Mouse (Mus musculus) heart, embryonic 14.5 days (tissue): ENCODE results near the gene Fam219a. TPM values are rescaled to one million over a fixed set of nuclear protein-coding genes. Genes with fewer than 3 reads are reported as not detected.

Experiments
- ATAC-seq: fragments of 200-750 bp; cut with Nextera tagmentation; 2 replicates; pipeline ENCODE4 v1.8.0; 2017; ENCODE audit warnings: low read depth, moderate TSS enrichment; ENCODE audit not compliant: insufficient number of reproducible peaks, insufficient read depth, low FRiP score
- H3K27ac ChIP-seq, 2 experiments: fragments of 200-500 bp in 1 of 2; fragments of 300-500 bp in 1 of 2; sonication (generic) in 1 of 2; replicated peaks in 1 of 2; 2 replicates each; pipeline ENCODE4 v1.5.1; 2012 to 2014; ENCODE audit warnings: low read depth in 2 of 2, low read length in 2 of 2, control low read depth in 1 of 2, mild to moderate bottlenecking in 1 of 2, mixed read lengths in 1 of 2; ENCODE audit not compliant: control insufficient read depth in 1 of 2, insufficient read depth in 1 of 2
- H3K27me3 ChIP-seq: fragments of 300-500 bp; sonication (generic); 2 replicates; pipeline ENCODE4 v1.6.1; 2014; ENCODE audit warnings: mild to moderate bottlenecking, low read length, control low read depth; ENCODE audit not compliant: control insufficient read depth, insufficient read depth
- H3K36me3 ChIP-seq: fragments of 300-500 bp; sonication (generic); 2 replicates; pipeline ENCODE4 v1.6.1; 2014; ENCODE audit warnings: mild to moderate bottlenecking, control low read depth, low read length, mixed read lengths; ENCODE audit not compliant: control insufficient read depth, insufficient read depth
- H3K4me1 ChIP-seq, 2 experiments: fragments of 200-500 bp in 1 of 2; fragments of 300-500 bp in 1 of 2; sonication (generic) in 1 of 2; 2 replicates each; pipeline ENCODE4 v1.6.1; 2012 to 2014; ENCODE audit warnings: low read length in 2 of 2, control low read depth in 1 of 2, mixed read lengths in 1 of 2; ENCODE audit not compliant: control insufficient read depth in 2 of 2, insufficient read depth in 2 of 2
- H3K4me2 ChIP-seq: fragments of 300-500 bp; sonication (generic); 2 replicates; pipeline ENCODE4 v1.6.1; 2014; ENCODE audit warnings: mild to moderate bottlenecking, low read length
- H3K4me3 ChIP-seq, 2 experiments: fragments of 200-500 bp in 1 of 2; fragments of 300-500 bp in 1 of 2; sonication (generic) in 1 of 2; 2 replicates each; pipeline ENCODE4 v1.5.1; 2012 to 2014; ENCODE audit warnings: low read length in 2 of 2, mild to moderate bottlenecking in 2 of 2, control low read depth in 1 of 2, low read depth in 1 of 2, moderate library complexity in 1 of 2; ENCODE audit not compliant: control insufficient read depth in 1 of 2, insufficient read depth in 1 of 2
- H3K9ac ChIP-seq: fragments of 300-500 bp; sonication (generic); 2 replicates; pipeline ENCODE4 v1.6.1; 2014; ENCODE audit warnings: mild to moderate bottlenecking, low read length
- H3K9me3 ChIP-seq: fragments of 300-500 bp; sonication (generic); 2 replicates; pipeline ENCODE4 v1.6.1; 2016; ENCODE audit warnings: low read length, control low read depth; ENCODE audit not compliant: control insufficient read depth
- WGBS: fragments of 180-500 bp; shearing (Covaris S2); extraction: QIAGEN DNeasy Blood & Tissue Kit; methylation state at CpG from one replicate; pipeline ENCODE4 v1.1.7; 2014; 5-methylcytosine and 5-hydroxymethylcytosine counted together
- polyA plus RNA-seq: library from polyadenylated mRNA; unstranded; fragments of >200 nt; fragmentation: Nextera tagmentation; extraction: Ambion mirVana; gene quantifications from 2 replicates; pipeline ENCODE4 v1.2.1, GENCODE M21; 2014

Gene Fam219a
- polyA plus RNA-seq, 1 experiment from 2014 or later = 2.9 TPM

- WGBS = 52% methylated on average over 11 of the region's 11 CpGs
- H3K9ac ChIP-seq = no peak overlapping the region
Observed at GRCm38 (mm10) chr4:41505131-41505551, 64.2 kb downstream of the Fam219a start.

DNA sequence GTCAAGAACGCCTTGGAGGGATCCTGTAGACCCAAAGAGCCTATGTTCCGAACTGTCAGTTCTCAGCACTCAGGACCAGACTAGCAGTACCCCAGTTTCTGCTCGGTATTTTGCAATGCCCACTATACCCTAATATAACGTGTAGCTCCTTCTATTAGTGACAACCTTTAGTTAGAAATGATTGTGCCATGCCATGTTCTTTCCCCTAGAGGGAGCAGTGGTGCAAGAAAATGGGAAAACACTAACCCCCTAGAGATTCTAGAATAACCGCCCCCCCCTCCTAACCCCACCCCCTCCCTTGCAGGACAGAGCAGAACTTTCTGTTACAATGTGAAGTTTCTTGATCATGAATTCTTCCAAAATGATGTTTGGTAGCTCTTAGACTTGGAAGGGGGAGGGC is 65.0 kb downstream of the Fam219a start:
- WGBS = 77% methylated on average over 5 of the region's 5 CpGs
- H3K4me1 ChIP-seq = peaks cover 13 to 18% of the 10 kb centered on the region in 2 experiments
- H3K27me3 ChIP-seq = peaks cover 43% of the 10 kb centered on the region
- no peak overlapping the region for H3K9ac ChIP-seq
- no peak overlapping the region for H3K27ac ChIP-seq
- no peak overlapping the region for H3K4me3 ChIP-seq
- ATAC-seq = no peak
- H3K9me3 ChIP-seq = no peaks in the 10 kb centered on the region
- H3K4me2 ChIP-seq = no peak overlapping the region
- H3K36me3 ChIP-seq = no peaks in the 10 kb centered on the region

More at GRCm38 (mm10) chr4:41505131-41505551, 64.2 kb downstream of the Fam219a start:
- no peaks in the 10 kb centered on the region for H3K36me3 ChIP-seq
- H3K4me1 ChIP-seq = peaks cover 13 to 18% of the 10 kb centered on the region in 2 experiments
- no peak overlapping the region for H3K4me2 ChIP-seq
- H3K27me3 ChIP-seq = peaks cover 43% of the 10 kb centered on the region
- H3K9me3 ChIP-seq = no peaks in the 10 kb centered on the region
- H3K4me3 ChIP-seq = no peak overlapping the region
- no peak for ATAC-seq
- H3K27ac ChIP-seq = no peak overlapping the region

- no peaks in the 10 kb centered on the region for H3K36me3 ChIP-seq
- H3K27ac ChIP-seq = 0 out of 4 replicates have a peak within 1 kb of the TSS, but pooled peaks of 1 of the 2 experiments have one; percentile 11
- H3K9me3 ChIP-seq = no peaks in the 10 kb centered on the region
- H3K4me3 ChIP-seq = peak within 1 kb of the TSS; percentile 46 to 50
- WGBS = 3% methylated on average over 18 of the region's 18 CpGs
- peaks cover 50% of the 10 kb centered on the region for H3K27me3 ChIP-seq
- H3K9ac ChIP-seq = peak within 1 kb of the TSS; percentile 68
- ATAC-seq = peak; percentile 92
- H3K4me2 ChIP-seq = peak within 1 kb of the TSS; percentile 82
- peaks cover 25 to 28% of the 10 kb centered on the region in 2 experiments for H3K4me1 ChIP-seq
Observed at GRCm38 (mm10) chr4:41502986-41503412, 66.3 kb downstream of the Fam219a start, which contains the start of gene AI464131. TSS of gene AI464131 (minus strand) at chr4:41503076.

GRCm38 (mm10) chr4:41502171-41502940 is 67.0 kb downstream of the Fam219a start:
- H3K27ac ChIP-seq = 0 out of 4 replicates have a peak overlapping the region, but pooled peaks of 1 of the 2 experiments have one; percentile 11
- peak overlapping the region; percentile 46 to 50 for H3K4me3 ChIP-seq
- no peaks in the 10 kb centered on the region for H3K36me3 ChIP-seq
- 0 out of 2 replicates have a peak, but pooled peaks have one; percentile 2 for ATAC-seq
- peaks cover 31 to 32% of the 10 kb centered on the region in 2 experiments for H3K4me1 ChIP-seq
- WGBS = 13% methylated on average over 20 of the region's 20 CpGs
- H3K27me3 ChIP-seq = peaks cover 56% of the 10 kb centered on the region
- H3K9ac ChIP-seq = peak overlapping the region; percentile 68
- H3K4me2 ChIP-seq = peak overlapping the region; percentile 82
- no peaks in the 10 kb centered on the region for H3K9me3 ChIP-seq

DNA sequence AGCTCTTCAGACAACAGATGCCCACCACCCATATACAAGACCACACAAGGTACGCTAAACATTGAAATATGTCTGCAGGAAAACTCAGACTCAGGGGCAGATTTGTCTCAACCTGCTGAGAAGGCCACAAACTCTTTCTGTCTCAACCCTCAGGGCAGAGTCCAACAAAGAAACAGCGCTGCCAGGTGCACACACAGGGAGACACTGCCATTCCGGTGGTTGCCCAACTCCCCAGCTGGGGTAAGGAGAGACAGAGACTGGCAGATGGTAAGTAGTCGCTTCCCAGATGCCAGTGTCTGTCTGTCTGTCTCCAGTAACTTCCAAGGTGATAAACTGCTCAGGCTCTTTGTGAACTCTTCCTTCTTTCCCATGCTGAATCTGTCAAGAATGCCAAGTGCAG is 68.6 kb downstream of the Fam219a start:
- H3K9ac ChIP-seq = no peak overlapping the region
- H3K4me3 ChIP-seq = no peak overlapping the region
- no peak for ATAC-seq
- no peak overlapping the region for H3K27ac ChIP-seq
- H3K27me3 ChIP-seq = peaks cover 72% of the 10 kb centered on the region
- no peak overlapping the region for H3K4me2 ChIP-seq
- H3K9me3 ChIP-seq = no peaks in the 10 kb centered on the region
- peaks cover 24 to 26% of the 10 kb centered on the region in 2 experiments for H3K4me1 ChIP-seq
- no peaks in the 10 kb centered on the region for H3K36me3 ChIP-seq
- 82% methylated on average over 4 of the region's 4 CpGs for WGBS

DNA sequence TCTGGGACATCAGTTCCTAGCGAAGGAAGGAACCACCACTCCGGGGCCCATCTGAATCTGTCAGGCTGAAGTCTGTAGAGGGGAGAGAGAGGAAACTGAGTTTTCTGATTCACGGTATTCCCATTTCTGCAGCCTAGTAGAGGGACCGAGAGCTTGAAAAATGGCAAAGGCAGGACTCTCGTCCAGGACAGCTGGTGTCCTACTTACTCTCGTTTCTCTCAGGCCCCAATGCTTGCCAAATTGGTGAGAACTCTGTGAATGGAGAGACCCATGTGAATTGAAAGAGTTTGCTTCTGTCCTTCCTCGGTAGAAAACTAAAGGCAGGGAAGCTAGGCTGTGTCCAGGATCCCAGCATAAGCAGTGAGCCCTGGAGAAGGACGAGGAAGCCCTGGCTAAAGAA is 69.7 kb downstream of the Fam219a start:
- WGBS = 64% methylated on average over 8 of the region's 8 CpGs
- ATAC-seq = no peak
- H3K9me3 ChIP-seq = no peaks in the 10 kb centered on the region

GRCm38 (mm10) chr4:41498921-41499391 is 70.4 kb downstream of the Fam219a start:
- Histone ChIP-seq H3K4me1 (peaks cover 24 to 26% of the 10 kb centered on the region in 2 experiments), H3K27ac (no peak overlapping the region), H3K36me3 (no peaks in the 10 kb centered on the region), H3K27me3 (peaks cover 73% of the 10 kb centered on the region), H3K4me3 (peak overlapping the region; percentile 20 to 37), H3K9ac (peak overlapping the region; percentile 30; the same call in 1 of the 2 replicates), H3K9me3 (no peaks in the 10 kb centered on the region), H3K4me2 (peak overlapping the region; percentile 73)
- WGBS = 5% methylated on average over 43 of the region's 43 CpGs
- no peak for ATAC-seq

More for the DNA sequence above, 69.7 kb downstream of the Fam219a start:
- H3K27me3 ChIP-seq = peaks cover 73% of the 10 kb centered on the region
- H3K27ac ChIP-seq = no peak overlapping the region
- no peak overlapping the region for H3K9ac ChIP-seq
- peaks cover 24 to 26% of the 10 kb centered on the region in 2 experiments for H3K4me1 ChIP-seq
- no peak overlapping the region for H3K4me3 ChIP-seq
- H3K36me3 ChIP-seq = no peaks in the 10 kb centered on the region
- no peak overlapping the region for H3K4me2 ChIP-seq
